Mouse (Mus musculus): ENCODE results near the gene Gbe1.

- TF ChIP-seq POLR2A (IDR thresholded peaks at IDR 0.05; ENCODE audit: borderline replicate concordance, extremely low read depth, low read depth, low read length) (no peak), CTCF (IDR thresholded peaks at IDR 0.05; ENCODE audit: insufficient read depth, low read length) (no peak)
These were observed 44.6 kb downstream of the Gbe1 start for GRCm38 (mm10) chr16:70358326-70358725.
